Mouse (Mus musculus): Measurements from ENCODE around the gene Celf2. TPM values are rescaled to one million over a fixed set of nuclear protein-coding genes. Genes with fewer than 3 reads are reported as not detected.
A peak's percentile ranks its signal among the peaks of the same experiment; 100 is the strongest.

Gene Celf2
- polyA plus RNA-seq, 1 experiment from 2014 or later: 63.2 TPM

GRCm38 (mm10) chr2:6770214-6770613 lies 739.1 kb downstream of the Celf2 start:
- Histone ChIP-seq H3K27me3 (no peaks in the 10 kb centered on the region), H3K27ac (no peak overlapping the region), H3K36me3 (no peaks in the 10 kb centered on the region), H3K9ac (no peak overlapping the region), H3K4me2 (no peak overlapping the region), H3K4me1 (replicated peaks) (no peaks in the 10 kb centered on the region), H3K9me3 (replicated peaks) (no peaks in the 10 kb centered on the region), H3K4me3 (no peak overlapping the region)
- WGBS: 93% methylated on average over 2 of the region's 2 CpGs
- no peak for ATAC-seq (replicated peaks; ENCODE audit: insufficient number of reproducible peaks, insufficient read depth, low FRiP score, low read depth)

- H3K27ac ChIP-seq: peak overlapping the region; percentile 15; the same call in 1 of the 2 replicates
- no peaks in the 10 kb centered on the region for H3K27me3 ChIP-seq
- H3K4me3 ChIP-seq: no peak overlapping the region
- H3K36me3 ChIP-seq: no peaks in the 10 kb centered on the region
- peaks cover 4% of the 10 kb centered on the region for H3K4me1 ChIP-seq (replicated peaks)
- no peak overlapping the region for H3K9ac ChIP-seq
- no peak overlapping the region for H3K4me2 ChIP-seq
- 28% methylated on average over 2 of the region's 2 CpGs for WGBS
- no peaks in the 10 kb centered on the region for H3K9me3 ChIP-seq (replicated peaks)
- ATAC-seq (replicated peaks; ENCODE audit: insufficient number of reproducible peaks, insufficient read depth, low FRiP score, low read depth): no peak
Measured at GRCm38 (mm10) chr2:6762381-6762780, 747.0 kb downstream of the Celf2 start.

- Histone ChIP-seq H3K4me1 (replicated peaks) (no peaks in the 10 kb centered on the region), H3K4me3 (no peak overlapping the region), H3K27ac (no peak overlapping the region), H3K27me3 (no peaks in the 10 kb centered on the region), H3K9ac (no peak overlapping the region), H3K36me3 (no peaks in the 10 kb centered on the region), H3K4me2 (no peak overlapping the region), H3K9me3 (replicated peaks) (no peaks in the 10 kb centered on the region)
- WGBS: 76% methylated on average over 2 of the region's 2 CpGs
- no peak for ATAC-seq (replicated peaks; ENCODE audit: insufficient number of reproducible peaks, insufficient read depth, low FRiP score, low read depth)
Measured at GRCm38 (mm10) chr2:6743173-6743572, 766.2 kb downstream of the Celf2 start.

- Histone ChIP-seq H3K9ac (no peak overlapping the region), H3K36me3 (no peaks in the 10 kb centered on the region), H3K27me3 (no peaks in the 10 kb centered on the region), H3K27ac (no peak overlapping the region), H3K4me1 (replicated peaks) (no peaks in the 10 kb centered on the region), H3K4me2 (no peak overlapping the region), H3K9me3 (replicated peaks) (no peaks in the 10 kb centered on the region), H3K4me3 (no peak overlapping the region)
- WGBS: 58% methylated on average over 4 of the region's 4 CpGs
- no peak for ATAC-seq (replicated peaks; ENCODE audit: insufficient number of reproducible peaks, insufficient read depth, low FRiP score, low read depth)
Measured at GRCm38 (mm10) chr2:6739998-6740668, 769.2 kb downstream of the Celf2 start.

GRCm38 (mm10) chr2:6732026-6732425 lies 777.3 kb downstream of the Celf2 start:
- Histone ChIP-seq H3K4me3 (no peak overlapping the region), H3K27me3 (no peaks in the 10 kb centered on the region), H3K9me3 (replicated peaks) (no peaks in the 10 kb centered on the region), H3K4me2 (no peak overlapping the region), H3K9ac (no peak overlapping the region), H3K36me3 (no peaks in the 10 kb centered on the region), H3K4me1 (replicated peaks) (peaks cover 12% of the 10 kb centered on the region), H3K27ac (no peak overlapping the region)
- 91% methylated on average over 2 of the region's 2 CpGs for WGBS
- no peak for ATAC-seq (replicated peaks; ENCODE audit: insufficient number of reproducible peaks, insufficient read depth, low FRiP score, low read depth)

- Histone ChIP-seq H3K9ac (no peak overlapping the region), H3K4me2 (no peak overlapping the region), H3K4me3 (no peak overlapping the region), H3K27me3 (no peaks in the 10 kb centered on the region), H3K36me3 (no peaks in the 10 kb centered on the region), H3K9me3 (replicated peaks) (no peaks in the 10 kb centered on the region), H3K4me1 (replicated peaks) (peaks cover 12% of the 10 kb centered on the region), H3K27ac (no peak overlapping the region)
- ATAC-seq (replicated peaks; ENCODE audit: insufficient number of reproducible peaks, insufficient read depth, low FRiP score, low read depth): no peak
- WGBS: 65% methylated on average over 3 of the region's 3 CpGs
Measured at GRCm38 (mm10) chr2:6730860-6731259, 778.5 kb downstream of the Celf2 start.

- Histone ChIP-seq H3K9me3 (replicated peaks) (no peaks in the 10 kb centered on the region), H3K27ac (no peak overlapping the region), H3K27me3 (no peaks in the 10 kb centered on the region), H3K9ac (no peak overlapping the region), H3K4me2 (no peak overlapping the region), H3K4me3 (no peak overlapping the region), H3K4me1 (replicated peaks) (peaks cover 12% of the 10 kb centered on the region), H3K36me3 (no peaks in the 10 kb centered on the region)
- 33% methylated on average over 9 of the region's 9 CpGs for WGBS
- ATAC-seq (replicated peaks; ENCODE audit: insufficient number of reproducible peaks, insufficient read depth, low FRiP score, low read depth): no peak
Measured at GRCm38 (mm10) chr2:6729984-6730383, 779.4 kb downstream of the Celf2 start.

GRCm38 (mm10) chr2:6728840-6729252 lies 780.5 kb downstream of the Celf2 start:
- H3K9ac ChIP-seq: no peak overlapping the region
- no peak overlapping the region for H3K4me2 ChIP-seq
- no peak overlapping the region for H3K4me3 ChIP-seq
- no peak overlapping the region for H3K27ac ChIP-seq
- H3K27me3 ChIP-seq: no peaks in the 10 kb centered on the region
- no peaks in the 10 kb centered on the region for H3K9me3 ChIP-seq (replicated peaks)
- WGBS: 74% methylated on average over 2 of the region's 2 CpGs
- no peaks in the 10 kb centered on the region for H3K36me3 ChIP-seq
- ATAC-seq (replicated peaks; ENCODE audit: insufficient number of reproducible peaks, insufficient read depth, low FRiP score, low read depth): no peak
- peaks cover 12% of the 10 kb centered on the region for H3K4me1 ChIP-seq (replicated peaks)

GRCm38 (mm10) chr2:6727366-6727765 lies 782.0 kb downstream of the Celf2 start:
- no peak overlapping the region for H3K27ac ChIP-seq
- H3K9ac ChIP-seq: no peak overlapping the region
- ATAC-seq (replicated peaks; ENCODE audit: insufficient number of reproducible peaks, insufficient read depth, low FRiP score, low read depth): no peak
- H3K4me2 ChIP-seq: no peak overlapping the region
- H3K4me3 ChIP-seq: no peak overlapping the region
- H3K4me1 ChIP-seq (replicated peaks): peaks cover 15% of the 10 kb centered on the region
- no peaks in the 10 kb centered on the region for H3K27me3 ChIP-seq
- H3K36me3 ChIP-seq: no peaks in the 10 kb centered on the region
- no peaks in the 10 kb centered on the region for H3K9me3 ChIP-seq (replicated peaks)
- 89% methylated on average over 5 of the region's 5 CpGs for WGBS

- WGBS: 67% methylated on average over 8 of the region's 8 CpGs
- no peak overlapping the region for H3K27ac ChIP-seq
- H3K9me3 ChIP-seq (replicated peaks): no peaks in the 10 kb centered on the region
- no peaks in the 10 kb centered on the region for H3K27me3 ChIP-seq
- no peak for ATAC-seq (replicated peaks; ENCODE audit: insufficient number of reproducible peaks, insufficient read depth, low FRiP score, low read depth)
- no peaks in the 10 kb centered on the region for H3K36me3 ChIP-seq
- H3K4me2 ChIP-seq: no peak overlapping the region
- H3K9ac ChIP-seq: no peak overlapping the region
- H3K4me1 ChIP-seq (replicated peaks): peaks cover 27% of the 10 kb centered on the region
- no peak overlapping the region for H3K4me3 ChIP-seq
Measured at GRCm38 (mm10) chr2:6726071-6726470, 783.3 kb downstream of the Celf2 start.

- Histone ChIP-seq H3K9ac (no peak overlapping the region), H3K4me1 (replicated peaks) (peaks cover 18% of the 10 kb centered on the region), H3K27me3 (no peaks in the 10 kb centered on the region), H3K36me3 (no peaks in the 10 kb centered on the region), H3K4me3 (no peak overlapping the region), H3K27ac (no peak overlapping the region), H3K4me2 (no peak overlapping the region), H3K9me3 (replicated peaks) (no peaks in the 10 kb centered on the region)
- no peak for ATAC-seq (replicated peaks; ENCODE audit: insufficient number of reproducible peaks, insufficient read depth, low FRiP score, low read depth)
- WGBS: 64% methylated on average over 2 of the region's 2 CpGs
Measured at GRCm38 (mm10) chr2:6723602-6724001, 785.8 kb downstream of the Celf2 start.
